Mouse (Mus musculus) stomach, postnatal 0 days (tissue): ENCODE measurements around the gene Gucd1.

ENCODE experiments used
- CTCF ChIP-seq: IDR thresholded peaks from 2 replicates; pipeline ENCODE4 v1.5.1; 2016; ENCODE audit warnings: antibody characterized with exemption, low read depth, mild to moderate bottlenecking, moderate library complexity
- EP300 ChIP-seq: optimal IDR thresholded peaks from 2 replicates; pipeline ENCODE3; 2016; ENCODE audit warnings: antibody characterized with exemption

GRCm38 (mm10) chr10:75513306-75514067, 4.3 kb downstream of the Gucd1 start:
- TF ChIP-seq CTCF (no peak), EP300 (no peak)
